In the genomic region with DNA sequence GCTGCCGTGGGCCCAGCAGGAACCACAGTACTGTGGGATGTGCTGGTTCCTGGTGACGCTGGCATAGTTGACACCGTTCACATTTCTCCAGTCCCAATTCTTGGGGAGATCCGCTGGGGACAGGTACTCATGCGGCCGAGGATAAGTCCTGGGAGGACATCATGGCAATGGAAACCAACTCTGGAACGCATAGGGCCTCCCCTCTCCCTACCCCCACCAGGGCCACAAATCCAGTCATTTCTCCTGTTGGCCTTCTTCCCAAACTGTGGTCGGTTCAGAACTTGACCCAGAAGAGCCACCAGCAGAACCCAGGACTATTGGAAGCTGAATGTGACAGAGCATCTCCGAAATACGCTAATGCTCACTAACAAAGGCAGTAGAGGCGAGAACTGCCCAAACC, we compare ENCODE assay signal across 8 mouse cellular contexts. TPM values are rescaled to one million over a fixed set of nuclear protein-coding genes. Genes with fewer than 3 reads are reported as not detected.
A peak's percentile ranks its signal among the peaks of the same experiment; 100 is the strongest.
DNase-seq lines count a peak whose midpoint lies in the region; ATAC-seq and TF ChIP-seq lines count a peak whose summit lies in the region.

No protein-coding gene starts in this region.

- ATAC-seq in embryonic facial prominence, embryonic 13.5 days (ENCODE audit: insufficient number of reproducible peaks, insufficient read depth, low FRiP score, low TSS enrichment, low read depth) = no peak
- ATAC-seq in hindbrain, postnatal 0 days = no peak
- ATAC-seq in neural tube, embryonic 12.5 days (ENCODE audit: low FRiP score, low read depth) = peak; percentile 5; the same call in 1 of the 2 replicates

- peak overlapping the region; percentile 81 for H3K9ac ChIP-seq in liver, adult 2 months (ENCODE audit: low read depth, low read length)
- peak overlapping the region; percentile 75 for H3K9ac ChIP-seq in embryonic facial prominence, embryonic 13.5 days
- peak overlapping the region; percentile 58 for H3K9ac ChIP-seq in hindbrain, postnatal 0 days (replicated peaks; ENCODE audit: low read length)
- H3K9ac ChIP-seq in neural tube, embryonic 12.5 days = peak overlapping the region; percentile 63

- TF ChIP-seq CTCF in liver, adult 2 months (IDR thresholded peaks at IDR 0.05; ENCODE audit: low read depth, low read length) = no peak
- TF ChIP-seq CTCF in hindbrain, postnatal 0 days (IDR thresholded peaks at IDR 0.05; ENCODE audit: low read depth) = no peak

- H3K4me1 ChIP-seq in liver, adult 2 months (ENCODE audit: control insufficient read depth, insufficient read depth, low read length) = peaks cover 11% of the 10 kb centered on the region
- H3K4me1 ChIP-seq in embryonic facial prominence, embryonic 13.5 days = peaks cover 29% of the 10 kb centered on the region
- H3K4me1 ChIP-seq in hindbrain, postnatal 0 days (ENCODE audit: insufficient read depth, low read length) = peaks cover 12% of the 10 kb centered on the region
- H3K4me1 ChIP-seq in neural tube, embryonic 12.5 days = peaks cover 19% of the 10 kb centered on the region

- peaks cover 15% of the 10 kb centered on the region for H3K79me2 ChIP-seq in liver, adult 2 months (ENCODE audit: control insufficient read depth, insufficient read depth, low read length)

- WGBS in liver, adult 2 months = 44% methylated on average over 11 of the region's 11 CpGs
- 71% methylated on average over 11 of the region's 11 CpGs for WGBS in embryonic facial prominence, embryonic 13.5 days
- 67% methylated on average over 11 of the region's 11 CpGs for WGBS in hindbrain, postnatal 0 days
- 71% methylated on average over 11 of the region's 11 CpGs for WGBS in neural tube, embryonic 12.5 days

- H3K9me3 ChIP-seq in embryonic facial prominence, embryonic 13.5 days = no peaks in the 10 kb centered on the region
- H3K9me3 ChIP-seq in hindbrain, postnatal 0 days (ENCODE audit: low read length) = no peaks in the 10 kb centered on the region
- H3K9me3 ChIP-seq in neural tube, embryonic 12.5 days = no peaks in the 10 kb centered on the region

- intact Hi-C loops in left cerebral cortex, postnatal 4 days (cut with DNase I) = no loop called here

- H3K27ac ChIP-seq in liver, adult 2 months (replicated peaks; ENCODE audit: insufficient read depth, low read depth, low read length) = peak overlapping the region; percentile 76
- H3K27ac ChIP-seq in embryonic facial prominence, embryonic 13.5 days = no peak overlapping the region
- H3K27ac ChIP-seq in hindbrain, postnatal 0 days = no peak overlapping the region; the same call in 1 of the 2 replicates
- H3K27ac ChIP-seq in neural tube, embryonic 12.5 days = no peak overlapping the region

- H3K4me3 ChIP-seq in liver, adult 2 months (ENCODE audit: insufficient read depth, low read depth, low read length) = peak overlapping the region; percentile 68
- peak overlapping the region; percentile 63 for H3K4me3 ChIP-seq in embryonic facial prominence, embryonic 13.5 days
- H3K4me3 ChIP-seq in hindbrain, postnatal 0 days (ENCODE audit: low read length) = peak overlapping the region; percentile 46
- H3K4me3 ChIP-seq in neural tube, embryonic 12.5 days = peak overlapping the region; percentile 50

- H3K27me3 ChIP-seq in liver, adult 2 months (ENCODE audit: control insufficient read depth, insufficient read depth, low read length) = no peaks in the 10 kb centered on the region
- no peaks in the 10 kb centered on the region for H3K27me3 ChIP-seq in embryonic facial prominence, embryonic 13.5 days
- no peaks in the 10 kb centered on the region for H3K27me3 ChIP-seq in hindbrain, postnatal 0 days (ENCODE audit: insufficient read depth, low read length)
- H3K27me3 ChIP-seq in neural tube, embryonic 12.5 days (replicated peaks) = no peaks in the 10 kb centered on the region

- TF ChIP-seq POLR2A in liver, adult 2 months (IDR thresholded peaks at IDR 0.05; ENCODE audit: extremely low read depth, insufficient read depth, low read length) = 0 out of 2 replicates have a peak, but pooled peaks have one; percentile 11

- H3K36me3 ChIP-seq in liver, adult 2 months (ENCODE audit: control insufficient read depth, insufficient read depth, low read length) = no peaks in the 10 kb centered on the region
- H3K36me3 ChIP-seq in embryonic facial prominence, embryonic 13.5 days = peaks cover 29% of the 10 kb centered on the region
- H3K36me3 ChIP-seq in hindbrain, postnatal 0 days (ENCODE audit: insufficient read depth, low read length) = no peaks in the 10 kb centered on the region
- peaks cover 7% of the 10 kb centered on the region; the same call in 1 of the 2 replicates for H3K36me3 ChIP-seq in neural tube, embryonic 12.5 days

- peak; percentile 31 for DNase-seq in liver, adult 2 months (ENCODE audit: extremely low read depth, low read depth, low spot score)
- DNase-seq in liver = no peak
- no peak for DNase-seq in hindbrain, postnatal 0 days (ENCODE audit: low spot score)
- DNase-seq in right cerebral cortex, postnatal 14 days = no peak
- no peak for DNase-seq in gastrocnemius, adult 8-10 months (ENCODE audit: low spot score in 2 of 2)
- no peak for DNase-seq in left cerebral cortex, postnatal 4 days

- peak overlapping the region; percentile 88 for H3K4me2 ChIP-seq in embryonic facial prominence, embryonic 13.5 days
- H3K4me2 ChIP-seq in hindbrain, postnatal 0 days (ENCODE audit: low read depth, low read length) = peak overlapping the region; percentile 68
- H3K4me2 ChIP-seq in neural tube, embryonic 12.5 days (replicated peaks) = peak overlapping the region; percentile 74

RNA-seq across cellular contexts. Expression of a gene that starts 0.7 kb away (rescaled TPM):
- total RNA-seq in liver, adult 2 months (2014; rRNA removed) = 235 and 279 TPM in 2 replicates
- 308 and 389 TPM in 2 replicates for polyA plus RNA-seq in liver, adult 2 months (2012; rRNA removed)
- 148 and 153 TPM in 2 replicates for polyA plus RNA-seq in embryonic facial prominence, embryonic 13.5 days (2015; fragmentation: Nextera tagmentation; extraction: Ambion mirVana)
- total RNA-seq in hindbrain, postnatal 0 days (2014; rRNA removed) = 66.9 and 67.0 TPM in 2 replicates
- polyA plus RNA-seq in hindbrain, postnatal 0 days (2015; fragmentation: Nextera tagmentation; extraction: Ambion mirVana) = 69.7 and 72.3 TPM in 2 replicates
- polyA plus RNA-seq in neural tube, embryonic 12.5 days (2016; fragmentation: Nextera tagmentation; extraction: Ambion mirVana) = 91.0 and 92.6 TPM in 2 replicates
- 10 to 100 TPM; 22.0 to 31.2 (median 25.4) TPM for total RNA-seq in gastrocnemius, adult 8-10 months (2022)
- total RNA-seq in left cerebral cortex, postnatal 4 days (2021) = 10 to 100 TPM; 31.5 to 33.5 TPM

RNA-seq across cellular contexts. Expression of a gene that starts 12.3 kb away (rescaled TPM):
- total RNA-seq in liver, adult 2 months (2014; rRNA removed) = 0.18 and 0.40 TPM in 2 replicates
- 0.07 and 0.33 TPM in 2 replicates for polyA plus RNA-seq in liver, adult 2 months (2012; rRNA removed)
- polyA plus RNA-seq in embryonic facial prominence, embryonic 13.5 days (2015; fragmentation: Nextera tagmentation; extraction: Ambion mirVana) = 3.1 and 3.3 TPM in 2 replicates
- 1.0 TPM in 1 of 2 replicates, not detected in the other for total RNA-seq in hindbrain, postnatal 0 days (2014; rRNA removed)
- 0.13 TPM in 1 of 2 replicates, not detected in the other for polyA plus RNA-seq in hindbrain, postnatal 0 days (2015; fragmentation: Nextera tagmentation; extraction: Ambion mirVana)
- 2.7 and 3.4 TPM in 2 replicates for polyA plus RNA-seq in neural tube, embryonic 12.5 days (2016; fragmentation: Nextera tagmentation; extraction: Ambion mirVana)
- not detected for total RNA-seq in gastrocnemius, adult 8-10 months (2022)
- not detected for total RNA-seq in left cerebral cortex, postnatal 4 days (2021)

RNA-seq across cellular contexts. Expression of a gene that starts 22.6 kb away (rescaled TPM):
- 17.3 and 19.4 TPM in 2 replicates for total RNA-seq in liver, adult 2 months (2014; rRNA removed)
- polyA plus RNA-seq in liver, adult 2 months (2012; rRNA removed) = 35.1 and 40.6 TPM in 2 replicates
- 131 and 140 TPM in 2 replicates for polyA plus RNA-seq in embryonic facial prominence, embryonic 13.5 days (2015; fragmentation: Nextera tagmentation; extraction: Ambion mirVana)
- 53.4 and 72.6 TPM in 2 replicates for total RNA-seq in hindbrain, postnatal 0 days (2014; rRNA removed)
- 93.8 and 94.4 TPM in 2 replicates for polyA plus RNA-seq in hindbrain, postnatal 0 days (2015; fragmentation: Nextera tagmentation; extraction: Ambion mirVana)
- polyA plus RNA-seq in neural tube, embryonic 12.5 days (2016; fragmentation: Nextera tagmentation; extraction: Ambion mirVana) = 138 and 140 TPM in 2 replicates
- 10 to 100 TPM; 18.7 to 23.3 (median 19.6) TPM for total RNA-seq in gastrocnemius, adult 8-10 months (2022)
- total RNA-seq in left cerebral cortex, postnatal 4 days (2021) = 10 to 100 TPM; 58.5 to 59.7 TPM

RNA-seq across cellular contexts. Expression of a gene that starts 25.7 kb away (rescaled TPM):
- total RNA-seq in liver, adult 2 months (2014; rRNA removed) = 469 and 519 TPM in 2 replicates
- polyA plus RNA-seq in liver, adult 2 months (2012; rRNA removed) = 502 and 633 TPM in 2 replicates
- polyA plus RNA-seq in embryonic facial prominence, embryonic 13.5 days (2015; fragmentation: Nextera tagmentation; extraction: Ambion mirVana) = 779 and 911 TPM in 2 replicates
- 397 and 488 TPM in 2 replicates for total RNA-seq in hindbrain, postnatal 0 days (2014; rRNA removed)
- polyA plus RNA-seq in hindbrain, postnatal 0 days (2015; fragmentation: Nextera tagmentation; extraction: Ambion mirVana) = 925 and 953 TPM in 2 replicates
- 772 and 808 TPM in 2 replicates for polyA plus RNA-seq in neural tube, embryonic 12.5 days (2016; fragmentation: Nextera tagmentation; extraction: Ambion mirVana)
- 1,000 to 10,000 TPM; 1,170 to 1,318 (median 1,227) TPM for total RNA-seq in gastrocnemius, adult 8-10 months (2022)
- total RNA-seq in left cerebral cortex, postnatal 4 days (2021) = 100 to 1,000 TPM; 318 to 338 TPM

RNA-seq across cellular contexts. Expression of a gene that starts 34.7 kb away (rescaled TPM):
- total RNA-seq in liver, adult 2 months (2014; rRNA removed) = 35.4 and 38.6 TPM in 2 replicates
- 24.5 and 30.7 TPM in 2 replicates for polyA plus RNA-seq in liver, adult 2 months (2012; rRNA removed)
- 108 TPM in 2 replicates for polyA plus RNA-seq in embryonic facial prominence, embryonic 13.5 days (2015; fragmentation: Nextera tagmentation; extraction: Ambion mirVana)
- total RNA-seq in hindbrain, postnatal 0 days (2014; rRNA removed) = 50.0 and 50.9 TPM in 2 replicates
- polyA plus RNA-seq in hindbrain, postnatal 0 days (2015; fragmentation: Nextera tagmentation; extraction: Ambion mirVana) = 90.5 and 91.9 TPM in 2 replicates
- polyA plus RNA-seq in neural tube, embryonic 12.5 days (2016; fragmentation: Nextera tagmentation; extraction: Ambion mirVana) = 99.7 and 102 TPM in 2 replicates
- total RNA-seq in gastrocnemius, adult 8-10 months (2022) = 10 to 100 TPM; 42.5 to 49.9 (median 46.5) TPM
- total RNA-seq in left cerebral cortex, postnatal 4 days (2021) = 10 to 100 TPM; 54.4 to 57.0 TPM
